Mouse (Mus musculus) yolk sac, embryonic 10.5 days (tissue): Measurements from ENCODE around the gene Sfi1.
"Not testable (repeated sequence)": the region's sequence is repeated elsewhere in the genome, so short reads cannot be mapped to it uniquely, and the experiment has no call there.

Experiments used
- DNase-seq: peaks from one replicate; pipeline ENCODE4 v3.0.0-alpha.2; 2017; ENCODE audit warnings: low spot score

Sfi1 gene

GRCm38 (mm10) chr11:3103619-3104164 is 89.6 kb downstream of the Sfi1 start:
- no peak for DNase-seq

- DNase-seq, result not testable (repeated sequence)
These were observed 90.6 kb downstream of the Sfi1 start for GRCm38 (mm10) chr11:3102626-3103025.

- no peak for DNase-seq
These were observed 91.3 kb downstream of the Sfi1 start for GRCm38 (mm10) chr11:3101875-3102494.

- no peak for DNase-seq
These were observed 92.0 kb downstream of the Sfi1 start for GRCm38 (mm10) chr11:3101072-3101874.

- not testable (repeated sequence) for DNase-seq
These were observed 93.1 kb downstream of the Sfi1 start for GRCm38 (mm10) chr11:3100066-3100645.
